Mouse (Mus musculus): ENCODE results near the gene Rfx4.

- no peak for TF ChIP-seq CTCF (IDR thresholded peaks at IDR 0.05; ENCODE audit: borderline replicate concordance, insufficient read depth, low read length)
- TF ChIP-seq POLR2A (IDR thresholded peaks at IDR 0.05; ENCODE audit: low read depth, low read length) = no peak
Observed at GRCm38 (mm10) chr10:84712532-84712931, 43.3 kb upstream of the Rfx4 start.

Data from embryonic fibroblast, embryonic 13.5 days (primary cell).